Mouse (Mus musculus) kidney, embryonic 15.5 days (tissue): ENCODE measurements around the gene Pxdn. TPM values are rescaled to one million over a fixed set of nuclear protein-coding genes. Genes with fewer than 3 reads are reported as not detected.

Experiments
- ATAC-seq: fragments of 200-750 bp; cut with Nextera tagmentation; replicated peaks from 2 replicates; pipeline ENCODE4 v1.8.0; 2017; ENCODE audit warnings: moderate TSS enrichment; ENCODE audit not compliant: low FRiP score
- H3K27ac ChIP-seq: fragments of 300-500 bp; sonication (generic); 2 replicates; pipeline ENCODE4 v1.5.1; 2015; ENCODE audit warnings: mild to moderate bottlenecking, inconsistent platforms
- H3K27me3 ChIP-seq: fragments of 300-500 bp; sonication (generic); 2 replicates; pipeline ENCODE4 v1.6.1; 2015; ENCODE audit warnings: inconsistent platforms
- H3K36me3 ChIP-seq: fragments of 300-500 bp; sonication (generic); 2 replicates; pipeline ENCODE4 v1.6.1; 2015; ENCODE audit warnings: inconsistent platforms
- H3K4me1 ChIP-seq: fragments of 300-500 bp; sonication (generic); 2 replicates; pipeline ENCODE4 v1.6.1; 2015; ENCODE audit warnings: inconsistent platforms
- H3K4me2 ChIP-seq: fragments of 300-500 bp; sonication (generic); 2 replicates; pipeline ENCODE4 v1.6.1; 2015; ENCODE audit warnings: moderate library complexity, mild to moderate bottlenecking, inconsistent platforms
- H3K4me3 ChIP-seq: fragments of 300-500 bp; sonication (generic); replicated peaks from 2 replicates; pipeline ENCODE4 v1.5.1; 2015; ENCODE audit warnings: mild to moderate bottlenecking, inconsistent platforms
- H3K9ac ChIP-seq: fragments of 300-500 bp; sonication (generic); 2 replicates; pipeline ENCODE4 v1.6.1; 2015; ENCODE audit warnings: mild to moderate bottlenecking, inconsistent platforms
- H3K9me3 ChIP-seq: fragments of 300-500 bp; sonication (generic); replicated peaks from 2 replicates; pipeline ENCODE4 v1.6.1; 2016; ENCODE audit warnings: inconsistent platforms
- WGBS: fragments of 180-500 bp; shearing (Covaris S2); methylation state at CpG from one replicate; pipeline ENCODE4 v1.1.7; 2015; ENCODE audit warnings: mixed read lengths; 5-methylcytosine and 5-hydroxymethylcytosine counted together
- polyA plus RNA-seq: library from polyadenylated mRNA; unstranded; fragments of >200 nt; fragmentation: Nextera tagmentation; extraction: Ambion mirVana; gene quantifications from 2 replicates; pipeline ENCODE4 v1.2.1, GENCODE M21; 2015

The Pxdn gene
- polyA plus RNA-seq, 1 experiment from 2014 or later, result 100.0 TPM

DNA sequence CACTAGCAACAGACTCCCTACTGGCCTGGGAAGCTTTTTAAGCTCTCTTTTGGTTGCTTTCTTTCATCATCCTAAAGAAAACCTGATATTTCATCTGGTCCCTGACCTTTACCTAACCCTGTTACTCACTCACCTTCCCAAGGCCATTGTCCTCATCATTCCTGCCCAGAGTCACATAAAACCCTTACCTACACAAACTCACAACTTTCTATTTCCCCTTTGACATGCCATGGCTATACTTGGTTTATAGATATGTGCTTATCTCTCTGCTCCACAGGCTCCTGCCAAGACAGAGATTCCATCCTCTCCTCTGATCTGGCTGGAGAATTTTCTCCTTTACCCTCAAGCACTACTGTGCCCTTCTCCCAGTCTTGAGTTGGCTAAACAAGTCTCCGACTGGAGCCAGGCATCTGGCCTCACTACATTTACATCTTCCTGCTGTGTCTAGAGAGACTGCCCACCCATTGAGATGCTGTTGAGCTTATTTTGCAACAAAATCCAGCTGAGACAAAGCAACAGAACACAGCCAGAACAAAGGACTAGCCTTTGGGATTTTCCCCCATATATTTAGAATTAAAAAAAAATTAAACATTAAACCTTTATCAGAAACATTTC is 124.2 kb downstream of the Pxdn start:
- WGBS, result 36% methylated on average over 1 of the region's 1 CpGs
- no peak overlapping the region for H3K4me2 ChIP-seq
- H3K9me3 ChIP-seq, result no peaks in the 10 kb centered on the region
- H3K27ac ChIP-seq, result no peak overlapping the region
- no peak for ATAC-seq
- no peaks in the 10 kb centered on the region for H3K4me1 ChIP-seq
- H3K27me3 ChIP-seq, result 0 out of 2 replicates have a peak, but pooled peaks cover 4% of the 10 kb centered on the region
- no peaks in the 10 kb centered on the region for H3K36me3 ChIP-seq
- H3K4me3 ChIP-seq, result no peak overlapping the region
- H3K9ac ChIP-seq, result no peak overlapping the region

DNA sequence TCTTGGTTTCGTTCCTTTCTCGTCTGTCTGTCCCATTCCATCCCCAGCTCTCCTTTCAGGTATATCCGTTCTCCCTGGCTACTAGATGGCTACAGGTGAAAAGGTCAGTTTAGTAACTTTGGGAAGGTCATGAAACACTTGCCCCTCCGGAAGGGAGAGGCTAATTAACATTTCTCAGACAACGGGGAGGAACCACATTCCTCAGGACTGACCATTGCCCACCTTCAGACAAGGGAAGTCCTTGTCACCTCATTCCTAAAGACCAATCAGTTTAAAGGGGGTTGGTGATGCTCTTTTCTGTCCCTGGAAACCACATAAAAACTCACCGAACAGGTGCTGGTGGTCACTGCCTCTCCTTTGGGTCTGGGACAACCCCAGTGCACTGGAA is 124.7 kb downstream of the Pxdn start:
- no peak overlapping the region for H3K4me3 ChIP-seq
- 30% methylated on average over 6 of the region's 6 CpGs for WGBS
- no peak overlapping the region for H3K9ac ChIP-seq
- H3K4me2 ChIP-seq, result no peak overlapping the region
- H3K27ac ChIP-seq, result no peak overlapping the region
- no peaks in the 10 kb centered on the region for H3K9me3 ChIP-seq
- H3K36me3 ChIP-seq, result no peaks in the 10 kb centered on the region
- H3K27me3 ChIP-seq, result 0 out of 2 replicates have a peak, but pooled peaks cover 4% of the 10 kb centered on the region
- no peak for ATAC-seq
- H3K4me1 ChIP-seq, result no peaks in the 10 kb centered on the region

Other genes starting within 250 kb of the Pxdn start
- not detected in 2 replicates for gene Tpo, start 195.0 kb downstream of the Pxdn start, polyA plus RNA-seq